Mouse (Mus musculus) olfactory bulb, adult 2 months (tissue): ENCODE measurements at regions not wholly inside any gene's neighbourhood (a gene's known extent, or its start where the extent isn't known, plus 50 kb on each side); places are given as distances from the start of the nearest gene placed in this dataset.

Source experiments
- CTCF ChIP-seq: fragments of 200-500 bp; IDR thresholded peaks from 2 replicates; pipeline ENCODE4 v1.5.1; 2012; ENCODE audit warnings: low read depth, mild to moderate bottlenecking, low read length, moderate library complexity; ENCODE audit not compliant: insufficient read depth
- POLR2A ChIP-seq: fragments of 200-500 bp; IDR thresholded peaks from 2 replicates; pipeline ENCODE4 v1.6.1; 2012; ENCODE audit warnings: mild to moderate bottlenecking, low read depth, low read length, moderate library complexity; ENCODE audit not compliant: insufficient read depth

GRCm38 (mm10) chr2:61138998-61139631 lies 176.1 kb upstream of the Rbms1 start:
- TF ChIP-seq CTCF: no peak
- no peak for TF ChIP-seq POLR2A
